Mouse (Mus musculus) stomach, postnatal 0 days (tissue): ENCODE results near the gene Rptor. TPM values are rescaled to one million over a fixed set of nuclear protein-coding genes. Genes with fewer than 3 reads are reported as not detected.

Experiments
- ATAC-seq: fragments of 200-750 bp; cut with Nextera tagmentation; 2 replicates; pipeline ENCODE4 v1.8.0; 2017; ENCODE audit not compliant: low FRiP score, low TSS enrichment
- DNase-seq: peaks from one replicate; pipeline ENCODE4 v3.0.0-alpha.2; 2016; ENCODE audit warnings: low spot score
- H3K27ac ChIP-seq: fragments of 300-500 bp; sonication (generic); replicated peaks from 2 replicates; pipeline ENCODE4 v1.5.1; 2014; ENCODE audit warnings: mild to moderate bottlenecking, control low read depth
- H3K27me3 ChIP-seq: fragments of 300-500 bp; sonication (generic); 2 replicates; pipeline ENCODE4 v1.6.1; 2014; ENCODE audit warnings: low read length; ENCODE audit not compliant: control insufficient read depth, insufficient read depth
- H3K36me3 ChIP-seq: fragments of 300-500 bp; sonication (generic); 2 replicates; pipeline ENCODE4 v1.6.1; 2014; ENCODE audit warnings: low read length, mixed read lengths; ENCODE audit not compliant: control insufficient read depth, insufficient read depth
- H3K4me1 ChIP-seq: fragments of 300-500 bp; sonication (generic); replicated peaks from 2 replicates; pipeline ENCODE4 v1.6.1; 2014; ENCODE audit warnings: antibody characterized with exemption; ENCODE audit not compliant: control insufficient read depth, insufficient read depth
- H3K4me2 ChIP-seq: fragments of 300-500 bp; sonication (generic); replicated peaks from 2 replicates; pipeline ENCODE4 v1.6.1; 2014; ENCODE audit warnings: low read depth, mild to moderate bottlenecking, control low read depth, moderate library complexity
- H3K4me3 ChIP-seq: fragments of 300-500 bp; sonication (generic); 2 replicates; pipeline ENCODE4 v1.5.1; 2014; ENCODE audit warnings: low read depth, low read length, control low read depth
- H3K9ac ChIP-seq: fragments of 300-500 bp; sonication (generic); 2 replicates; pipeline ENCODE4 v1.6.1; 2014; ENCODE audit warnings: mild to moderate bottlenecking, low read length, control low read depth, mixed read lengths
- H3K9me3 ChIP-seq: fragments of 300-500 bp; sonication (generic); 2 replicates; pipeline ENCODE4 v1.6.1; 2016; ENCODE audit warnings: low read length; ENCODE audit not compliant: control insufficient read depth
- CTCF ChIP-seq: IDR thresholded peaks from 2 replicates; pipeline ENCODE4 v1.5.1; 2016; ENCODE audit warnings: antibody characterized with exemption, low read depth, mild to moderate bottlenecking, moderate library complexity
- EP300 ChIP-seq: optimal IDR thresholded peaks from 2 replicates; pipeline ENCODE3; 2016; ENCODE audit warnings: antibody characterized with exemption
- WGBS: fragments of 180-500 bp; shearing (Covaris S2); extraction: QIAGEN DNeasy Blood & Tissue Kit; methylation state at CpG from one replicate; pipeline ENCODE4 v1.1.7; 2014; 5-methylcytosine and 5-hydroxymethylcytosine counted together
- polyA plus RNA-seq: library from polyadenylated mRNA; unstranded; fragments of >200 nt; fragmentation: Nextera tagmentation; extraction: Ambion mirVana; gene quantifications from 2 replicates; pipeline ENCODE4 v1.2.1, GENCODE M21; 2015

The Rptor gene
- polyA plus RNA-seq, 1 experiment from 2014 or later, result 3.7 TPM

- Histone ChIP-seq H3K9me3 (no peaks in the 10 kb centered on the region), H3K9ac (no peak overlapping the region), H3K4me1 (no peaks in the 10 kb centered on the region), H3K4me3 (no peak overlapping the region), H3K4me2 (no peak overlapping the region), H3K27me3 (no peaks in the 10 kb centered on the region), H3K36me3 (no peaks in the 10 kb centered on the region; the same call in 1 of the 2 replicates), H3K27ac (no peak overlapping the region)
- ATAC-seq (no peak), DNase-seq (no peak)
- WGBS, result 90% methylated on average over 10 of the region's 10 CpGs
- TF ChIP-seq CTCF (no peak), EP300 (no peak)
These were observed 206.1 kb downstream of the Rptor start for GRCm38 (mm10) chr11:119808647-119809280.

GRCm38 (mm10) chr11:119809309-119809708 is 206.6 kb downstream of the Rptor start:
- WGBS, result 79% methylated on average over 5 of the region's 5 CpGs
- DNase-seq (no peak), ATAC-seq (no peak)

GRCm38 (mm10) chr11:119811022-119811421 is 208.3 kb downstream of the Rptor start:
- Histone ChIP-seq H3K4me3 (no peak overlapping the region), H3K9ac (no peak overlapping the region), H3K27ac (no peak overlapping the region), H3K27me3 (no peaks in the 10 kb centered on the region), H3K4me2 (no peak overlapping the region), H3K36me3 (no peaks in the 10 kb centered on the region; the same call in 1 of the 2 replicates), H3K9me3 (no peaks in the 10 kb centered on the region), H3K4me1 (no peaks in the 10 kb centered on the region)
- ATAC-seq (no peak), DNase-seq (no peak)
- TF ChIP-seq CTCF, result no peak
- 41% methylated on average over 8 of the region's 8 CpGs for WGBS

More at GRCm38 (mm10) chr11:119809309-119809708, 206.6 kb downstream of the Rptor start:
- Histone ChIP-seq H3K27me3 (no peaks in the 10 kb centered on the region), H3K4me1 (no peaks in the 10 kb centered on the region), H3K4me2 (no peak overlapping the region), H3K9me3 (no peaks in the 10 kb centered on the region), H3K4me3 (no peak overlapping the region), H3K27ac (no peak overlapping the region), H3K9ac (no peak overlapping the region), H3K36me3 (no peaks in the 10 kb centered on the region; the same call in 1 of the 2 replicates)
- no peak for TF ChIP-seq EP300
- no peak for TF ChIP-seq CTCF

- Histone ChIP-seq H3K27me3 (no peaks in the 10 kb centered on the region), H3K27ac (no peak overlapping the region), H3K4me1 (no peaks in the 10 kb centered on the region), H3K4me2 (no peak overlapping the region), H3K4me3 (no peak overlapping the region), H3K9me3 (no peaks in the 10 kb centered on the region), H3K9ac (no peak overlapping the region), H3K36me3 (no peaks in the 10 kb centered on the region; the same call in 1 of the 2 replicates)
- ATAC-seq (no peak), DNase-seq (no peak)
- WGBS, result 71% methylated on average over 1 of the region's 1 CpGs
- TF ChIP-seq CTCF (no peak), EP300 (no peak)
These were observed 208.9 kb downstream of the Rptor start for GRCm38 (mm10) chr11:119811598-119811997.

- H3K27ac ChIP-seq, result no peak overlapping the region
- H3K4me2 ChIP-seq, result no peak overlapping the region
- H3K27me3 ChIP-seq, result no peaks in the 10 kb centered on the region
- DNase-seq, result no peak
- no peak overlapping the region for H3K9ac ChIP-seq
- ATAC-seq, result no peak
- no peaks in the 10 kb centered on the region for H3K9me3 ChIP-seq
- H3K4me1 ChIP-seq, result no peaks in the 10 kb centered on the region
- WGBS, result 93% methylated on average over 4 of the region's 4 CpGs
- H3K4me3 ChIP-seq, result no peak overlapping the region
- no peak for TF ChIP-seq CTCF
- TF ChIP-seq EP300, result no peak
- no peaks in the 10 kb centered on the region; the same call in 1 of the 2 replicates for H3K36me3 ChIP-seq
These were observed 209.4 kb downstream of the Rptor start for GRCm38 (mm10) chr11:119812093-119812492.

GRCm38 (mm10) chr11:119814035-119814558 is 211.4 kb downstream of the Rptor start:
- Histone ChIP-seq H3K4me3 (no peak overlapping the region), H3K36me3 (no peaks in the 10 kb centered on the region; the same call in 1 of the 2 replicates), H3K4me1 (no peaks in the 10 kb centered on the region), H3K27ac (no peak overlapping the region), H3K9me3 (no peaks in the 10 kb centered on the region), H3K27me3 (no peaks in the 10 kb centered on the region), H3K4me2 (no peak overlapping the region), H3K9ac (no peak overlapping the region)
- ATAC-seq (peak; percentile 78), DNase-seq (peak; percentile 55)
- TF ChIP-seq EP300 (no peak), CTCF (no peak)
- WGBS, result 79% methylated on average over 7 of the region's 7 CpGs
